Mouse (Mus musculus) kidney, embryonic 14.5 days (tissue): ENCODE results near the gene Cx3cl1. TPM values are rescaled to one million over a fixed set of nuclear protein-coding genes. Genes with fewer than 3 reads are reported as not detected.

Experiments used
- ATAC-seq: fragments of 200-750 bp; cut with Nextera tagmentation; 2 replicates; pipeline ENCODE4 v1.8.0; 2017; ENCODE audit warnings: moderate number of reproducible peaks, mild to moderate bottlenecking, moderate TSS enrichment, moderate library complexity; ENCODE audit not compliant: low FRiP score, low TSS enrichment
- H3K27ac ChIP-seq: fragments of 300-500 bp; sonication (generic); 2 replicates; pipeline ENCODE4 v1.5.1; 2014; ENCODE audit warnings: low read depth, mild to moderate bottlenecking, low read length, moderate library complexity, mixed read lengths
- H3K27me3 ChIP-seq: fragments of 300-500 bp; sonication (generic); 2 replicates; pipeline ENCODE4 v1.6.1; 2014; ENCODE audit warnings: mild to moderate bottlenecking, low read length; ENCODE audit not compliant: control insufficient read depth, insufficient read depth
- H3K36me3 ChIP-seq: fragments of 300-500 bp; sonication (generic); 2 replicates; pipeline ENCODE4 v1.6.1; 2014; ENCODE audit warnings: low read length, mixed read lengths; ENCODE audit not compliant: control insufficient read depth, insufficient read depth
- H3K4me1 ChIP-seq: fragments of 300-500 bp; sonication (generic); 2 replicates; pipeline ENCODE4 v1.6.1; 2014; ENCODE audit warnings: low read length, mixed read lengths; ENCODE audit not compliant: control insufficient read depth, insufficient read depth
- H3K4me2 ChIP-seq: fragments of 300-500 bp; sonication (generic); replicated peaks from 2 replicates; pipeline ENCODE4 v1.6.1; 2014; ENCODE audit warnings: low read depth, mild to moderate bottlenecking, low read length
- H3K4me3 ChIP-seq: fragments of 300-500 bp; sonication (generic); 2 replicates; pipeline ENCODE4 v1.5.1; 2014; ENCODE audit warnings: mild to moderate bottlenecking, low read length
- H3K9ac ChIP-seq: fragments of 300-500 bp; sonication (generic); 2 replicates; pipeline ENCODE4 v1.6.1; 2014; ENCODE audit warnings: low read depth, mild to moderate bottlenecking, low read length, moderate library complexity
- H3K9me3 ChIP-seq: fragments of 300-500 bp; sonication (generic); 2 replicates; pipeline ENCODE4 v1.6.1; 2016; ENCODE audit warnings: low read length; ENCODE audit not compliant: control insufficient read depth
- WGBS: fragments of 180-500 bp; shearing (Covaris S2); extraction: QIAGEN DNeasy Blood & Tissue Kit; methylation state at CpG from one replicate; pipeline ENCODE4 v1.1.7; 2014; 5-methylcytosine and 5-hydroxymethylcytosine counted together
- polyA plus RNA-seq: library from polyadenylated mRNA; unstranded; fragments of >200 nt; fragmentation: Nextera tagmentation; extraction: Ambion mirVana; gene quantifications from 2 replicates; pipeline ENCODE4 v1.2.1, GENCODE M21; 2014

Cx3cl1 gene
- 4.2 and 7.4 TPM in 2 replicates for polyA plus RNA-seq

- WGBS = under 1% methylated on average over 38 of the region's 38 CpGs
- peak; percentile 85 for ATAC-seq
- peaks cover 32% of the 10 kb centered on the region for H3K27me3 ChIP-seq
These were observed at the start of gene Cx3cl1 for GRCm38 (mm10) chr8:94771941-94772670. Gene Cx3cl1, plus strand, starts transcription at chr8:94772009.

GRCm38 (mm10) chr8:94725998-94726397, 45.8 kb upstream of the Cx3cl1 start:
- Histone ChIP-seq H3K4me2 (no peak overlapping the region), H3K9ac (no peak overlapping the region), H3K4me1 (no peaks in the 10 kb centered on the region), H3K36me3 (no peaks in the 10 kb centered on the region), H3K27ac (no peak overlapping the region), H3K4me3 (no peak overlapping the region), H3K27me3 (no peaks in the 10 kb centered on the region), H3K9me3 (no peaks in the 10 kb centered on the region)
- ATAC-seq = no peak
- 84% methylated on average over 5 of the region's 5 CpGs for WGBS

More at GRCm38 (mm10) chr8:94771941-94772670, at the start of gene Cx3cl1:
- Histone ChIP-seq H3K4me1 (peaks cover 13% of the 10 kb centered on the region), H3K36me3 (no peaks in the 10 kb centered on the region), H3K9me3 (no peaks in the 10 kb centered on the region), H3K4me3 (peak within 1 kb of the TSS; percentile 46), H3K4me2 (peak within 1 kb of the TSS; percentile 93), H3K27ac (no peak within 1 kb of the TSS), H3K9ac (peak within 1 kb of the TSS; percentile 61)

DNA sequence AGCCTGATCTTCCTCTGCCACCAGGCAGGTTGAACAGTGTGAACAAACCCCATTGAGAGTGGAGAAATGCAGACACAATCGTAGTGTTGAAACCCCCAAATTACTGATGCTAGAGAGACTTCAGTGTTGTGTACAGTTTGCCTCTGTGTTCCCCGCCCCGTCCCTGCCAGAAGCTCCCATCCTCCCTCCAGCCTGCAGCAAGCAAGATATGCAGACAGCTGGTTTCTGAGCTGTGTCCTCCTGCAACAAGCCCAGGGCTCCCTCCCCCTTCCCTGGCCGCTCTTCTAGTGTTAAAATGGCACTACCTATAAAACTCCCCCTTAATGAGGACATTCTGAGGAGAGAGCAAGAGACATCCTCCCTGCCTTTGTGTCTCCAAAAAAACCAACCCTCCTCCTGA, 42.5 kb upstream of the Cx3cl1 start:
- Histone ChIP-seq H3K4me1 (no peaks in the 10 kb centered on the region), H3K36me3 (no peaks in the 10 kb centered on the region), H3K4me2 (no peak overlapping the region), H3K4me3 (no peak overlapping the region), H3K9ac (no peak overlapping the region), H3K27me3 (no peaks in the 10 kb centered on the region), H3K9me3 (no peaks in the 10 kb centered on the region), H3K27ac (no peak overlapping the region)
- WGBS = 34% methylated on average over 4 of the region's 4 CpGs
- no peak for ATAC-seq

GRCm38 (mm10) chr8:94733821-94734465, 37.9 kb upstream of the Cx3cl1 start:
- ATAC-seq = no peak
- H3K4me2 ChIP-seq = no peak overlapping the region

DNA sequence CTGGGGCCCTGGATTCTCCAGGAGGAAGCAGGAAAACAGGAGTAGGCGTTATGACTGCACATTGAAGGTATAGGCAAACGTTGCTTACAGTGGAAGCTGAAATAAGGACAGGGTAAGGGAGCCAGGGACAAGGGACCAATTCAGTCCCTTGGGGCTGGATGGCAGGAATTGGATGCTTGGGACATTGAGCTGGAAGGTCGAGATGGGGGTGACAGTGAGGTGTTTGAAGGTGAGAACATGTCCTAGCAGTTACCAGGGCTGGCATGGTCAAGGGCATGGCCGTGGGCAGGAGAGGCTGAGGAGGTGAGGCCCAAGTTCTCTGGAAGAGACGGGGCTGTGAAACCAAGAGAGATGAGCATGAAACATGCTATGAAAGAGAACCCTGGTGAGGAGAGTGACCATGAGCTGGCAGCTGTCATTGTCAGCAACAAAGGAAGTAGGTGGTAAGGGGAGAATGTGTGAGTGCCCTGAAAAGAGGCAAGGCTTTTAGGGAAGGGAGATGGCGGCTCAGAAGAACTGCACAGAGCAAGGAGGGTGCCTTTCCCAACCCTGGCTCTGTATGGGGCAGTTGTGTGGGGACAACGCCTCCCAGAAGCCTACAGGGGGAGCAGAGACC, 37.0 kb upstream of the Cx3cl1 start:
- no peak overlapping the region for H3K4me2 ChIP-seq
- no peaks in the 10 kb centered on the region for H3K36me3 ChIP-seq
- no peaks in the 10 kb centered on the region for H3K27me3 ChIP-seq
- no peak for ATAC-seq
- no peaks in the 10 kb centered on the region for H3K4me1 ChIP-seq
- H3K9me3 ChIP-seq = no peaks in the 10 kb centered on the region
- no peak overlapping the region for H3K4me3 ChIP-seq
- WGBS = 74% methylated on average over 7 of the region's 7 CpGs
- no peak overlapping the region for H3K9ac ChIP-seq
- H3K27ac ChIP-seq = no peak overlapping the region

More at GRCm38 (mm10) chr8:94733821-94734465, 37.9 kb upstream of the Cx3cl1 start:
- no peaks in the 10 kb centered on the region for H3K36me3 ChIP-seq
- no peak overlapping the region for H3K4me3 ChIP-seq
- H3K27ac ChIP-seq = no peak overlapping the region
- H3K4me1 ChIP-seq = no peaks in the 10 kb centered on the region
- no peaks in the 10 kb centered on the region for H3K27me3 ChIP-seq
- WGBS = 47% methylated on average over 5 of the region's 5 CpGs
- H3K9me3 ChIP-seq = no peaks in the 10 kb centered on the region
- no peak overlapping the region for H3K9ac ChIP-seq

- H3K4me3 ChIP-seq = no peak overlapping the region
- H3K36me3 ChIP-seq = no peaks in the 10 kb centered on the region
- no peak overlapping the region for H3K9ac ChIP-seq
- no peak for ATAC-seq
- no peaks in the 10 kb centered on the region for H3K4me1 ChIP-seq
- H3K9me3 ChIP-seq = no peaks in the 10 kb centered on the region
- H3K4me2 ChIP-seq = no peak overlapping the region
- 62% methylated on average over 5 of the region's 5 CpGs for whole genome bisulfite sequencing
- no peak overlapping the region for H3K27ac ChIP-seq
- H3K27me3 ChIP-seq = no peaks in the 10 kb centered on the region
These were observed 36.2 kb upstream of the Cx3cl1 start for GRCm38 (mm10) chr8:94735426-94736094.

DNA sequence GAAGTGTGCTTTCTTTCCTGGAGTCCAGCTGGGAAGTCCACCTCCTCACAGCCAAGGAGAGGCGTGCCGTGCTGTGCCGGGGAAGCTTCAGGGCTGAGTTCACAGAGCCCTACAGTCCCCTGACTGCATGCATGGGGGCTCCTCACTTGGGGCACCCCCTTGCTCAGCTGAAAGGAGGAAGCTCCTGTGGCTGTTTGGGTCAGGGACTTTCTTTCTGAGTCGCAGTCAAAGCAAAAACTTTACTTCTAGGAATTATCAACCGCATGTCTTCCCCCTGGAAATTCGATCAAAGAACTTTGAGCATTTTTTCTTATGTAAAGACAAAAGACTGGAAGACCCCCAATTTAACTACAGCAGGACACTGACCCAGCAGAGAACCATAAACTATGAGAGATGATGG, 32.0 kb upstream of the Cx3cl1 start:
- Histone ChIP-seq H3K4me3 (no peak overlapping the region), H3K27ac (no peak overlapping the region), H3K27me3 (no peaks in the 10 kb centered on the region), H3K9me3 (no peaks in the 10 kb centered on the region), H3K36me3 (no peaks in the 10 kb centered on the region), H3K4me2 (no peak overlapping the region), H3K9ac (no peak overlapping the region), H3K4me1 (no peaks in the 10 kb centered on the region)
- 83% methylated on average over 6 of the region's 6 CpGs for WGBS
- no peak for ATAC-seq

DNA sequence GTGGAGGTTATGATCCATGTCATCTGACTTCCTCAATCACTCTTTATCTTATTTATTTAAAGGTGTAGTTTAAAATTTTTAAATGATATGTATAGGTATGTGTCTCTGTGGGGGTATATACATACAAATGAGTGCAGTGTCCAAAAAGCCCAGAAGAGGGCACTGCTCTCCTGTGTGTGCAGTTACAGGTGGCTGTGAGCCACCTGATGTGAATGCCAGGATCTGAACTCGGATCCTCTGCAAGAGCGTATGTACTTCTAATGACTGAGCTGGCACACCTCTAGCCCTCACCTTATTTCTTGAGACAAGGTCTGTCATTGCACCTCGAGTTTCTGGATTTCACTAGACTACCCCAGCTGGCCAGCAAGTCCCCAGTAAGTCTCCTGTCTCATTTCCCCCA, 31.2 kb upstream of the Cx3cl1 start:
- no peak overlapping the region for H3K9ac ChIP-seq
- WGBS = 93% methylated on average over 3 of the region's 3 CpGs
- H3K4me2 ChIP-seq = no peak overlapping the region
- H3K9me3 ChIP-seq = no peaks in the 10 kb centered on the region
- no peak overlapping the region for H3K27ac ChIP-seq
- H3K4me3 ChIP-seq = no peak overlapping the region
- H3K27me3 ChIP-seq = no peaks in the 10 kb centered on the region
- no peak for ATAC-seq
- no peaks in the 10 kb centered on the region for H3K36me3 ChIP-seq
- H3K4me1 ChIP-seq = no peaks in the 10 kb centered on the region
